Mouse (Mus musculus) midbrain, embryonic 11.5 days (tissue): ENCODE data around the gene Rpl23. TPM values are rescaled to one million over a fixed set of nuclear protein-coding genes. Genes with fewer than 3 reads are reported as not detected.
"Not testable (repeated sequence)": the region's sequence is repeated elsewhere in the genome, so short reads cannot be mapped to it uniquely, and the experiment has no call there.

Experiments used
- ATAC-seq: fragments of 200-750 bp; cut with Nextera tagmentation; 2 replicates; pipeline ENCODE4 v1.8.0; 2017; ENCODE audit warnings: moderate TSS enrichment, moderate library complexity; ENCODE audit not compliant: low FRiP score
- DNase-seq: peaks from one replicate; pipeline ENCODE4 v3.0.0; 2015; ENCODE audit warnings: low spot score; ENCODE audit errors: missing footprints
- H3K27ac ChIP-seq: fragments of 300-500 bp; sonication (generic); 2 replicates; pipeline ENCODE4 v1.5.1; 2014; ENCODE audit warnings: low read depth, low read length
- H3K27me3 ChIP-seq: fragments of 300-500 bp; sonication (generic); 2 replicates; pipeline ENCODE4 v1.6.1; 2014; ENCODE audit warnings: mild to moderate bottlenecking, low read length, moderate library complexity, mixed read lengths; ENCODE audit not compliant: control insufficient read depth, insufficient read depth
- H3K36me3 ChIP-seq: fragments of 300-500 bp; sonication (generic); 2 replicates; pipeline ENCODE4 v1.6.1; 2014; ENCODE audit warnings: mild to moderate bottlenecking, low read length, moderate library complexity, mixed read lengths; ENCODE audit not compliant: control insufficient read depth, insufficient read depth
- H3K4me1 ChIP-seq: fragments of 300-500 bp; sonication (generic); 2 replicates; pipeline ENCODE4 v1.6.1; 2014; ENCODE audit warnings: low read length; ENCODE audit not compliant: control insufficient read depth, insufficient read depth
- H3K4me2 ChIP-seq: fragments of 300-500 bp; sonication (generic); 2 replicates; pipeline ENCODE4 v1.6.1; 2014; ENCODE audit warnings: mild to moderate bottlenecking, moderate library complexity
- H3K4me3 ChIP-seq: fragments of 300-500 bp; sonication (generic); 2 replicates; pipeline ENCODE4 v1.5.1; 2014; ENCODE audit warnings: low read depth, low read length
- H3K9ac ChIP-seq: fragments of 300-500 bp; sonication (generic); 2 replicates; pipeline ENCODE4 v1.6.1; 2014; ENCODE audit warnings: low read length
- H3K9me3 ChIP-seq: fragments of 300-500 bp; sonication (generic); 2 replicates; pipeline ENCODE4 v1.6.1; 2016; ENCODE audit warnings: low read length; ENCODE audit not compliant: control insufficient read depth
- WGBS: fragments of 180-500 bp; shearing (Covaris S2); extraction: QIAGEN DNeasy Blood & Tissue Kit; methylation state at CpG from one replicate; pipeline ENCODE4 v1.1.7; 2014; 5-methylcytosine and 5-hydroxymethylcytosine counted together
- polyA plus RNA-seq: library from polyadenylated mRNA; unstranded; fragments of >200 nt; fragmentation: Nextera tagmentation; extraction: Ambion mirVana; gene quantifications from 2 replicates; pipeline ENCODE4 v1.2.1, GENCODE M21; 2014

Gene Rpl23
- polyA plus RNA-seq, 1 experiment from 2014 or later, result 443 TPM

DNA sequence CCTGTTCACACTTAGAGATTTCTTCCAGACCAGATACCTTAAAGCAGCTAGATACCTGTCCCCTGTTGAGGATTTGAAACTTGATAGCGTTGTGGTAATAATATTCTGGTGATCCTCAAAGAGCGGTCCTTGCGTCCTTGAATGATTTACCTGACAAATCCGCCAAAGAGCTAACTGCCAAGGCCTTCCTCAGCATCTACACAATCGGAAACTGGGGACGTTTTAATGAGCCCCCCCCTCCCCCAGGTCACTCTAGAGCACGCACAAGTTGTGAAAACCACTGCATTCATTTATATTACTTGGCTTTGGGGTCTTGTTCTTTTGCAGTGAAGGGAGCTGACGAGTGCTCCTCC lies 15.8 kb upstream of the Rpl23 start:
- no peak overlapping the region for H3K9ac ChIP-seq
- no peaks in the 10 kb centered on the region for H3K36me3 ChIP-seq
- WGBS, result 38% methylated on average over 8 of the region's 8 CpGs
- H3K27me3 ChIP-seq, result no peaks in the 10 kb centered on the region
- no peak for ATAC-seq
- H3K4me1 ChIP-seq, result peaks cover 16% of the 10 kb centered on the region
- no peaks in the 10 kb centered on the region for H3K9me3 ChIP-seq
- H3K4me2 ChIP-seq, result no peak overlapping the region; the same call in 1 of the 2 replicates
- no peak overlapping the region for H3K27ac ChIP-seq
- H3K4me3 ChIP-seq, result no peak overlapping the region
- DNase-seq, result peak; percentile 84

DNA sequence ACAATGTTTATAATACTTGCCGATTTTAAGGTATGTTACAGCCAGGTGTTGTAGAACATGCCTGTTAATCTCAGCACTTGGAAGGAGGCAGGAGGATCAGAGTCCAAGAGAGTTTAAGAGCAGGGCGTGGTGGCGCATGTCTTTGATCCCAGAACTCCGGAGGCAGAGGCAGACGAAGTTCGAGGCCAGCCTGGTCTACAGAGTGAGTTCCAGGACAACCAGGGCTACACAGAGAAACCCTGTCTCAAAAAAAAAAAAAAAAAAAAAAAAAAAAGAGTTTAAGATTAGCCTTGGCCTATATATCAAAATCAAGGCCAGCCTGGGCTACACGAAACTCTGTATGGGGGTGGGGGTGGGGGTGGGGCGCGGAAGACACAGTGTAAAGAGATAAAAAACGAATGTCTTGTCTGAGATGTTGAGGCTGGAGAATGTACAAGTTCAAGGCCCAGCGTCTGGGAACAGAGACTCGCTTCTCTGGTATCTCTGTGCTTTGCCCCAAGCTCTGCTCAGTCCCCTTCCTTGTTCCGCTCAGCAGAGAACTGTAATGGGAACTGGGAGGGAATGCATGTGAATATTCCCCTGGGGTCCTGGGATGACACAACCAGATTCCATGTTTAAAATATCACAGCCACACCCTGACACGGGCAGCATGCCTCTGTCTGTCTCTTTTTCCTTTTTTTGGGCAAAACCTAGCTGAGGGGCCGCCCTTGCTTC lies 15.3 kb upstream of the Rpl23 start:
- H3K4me2 ChIP-seq, result no peak overlapping the region
- no peak overlapping the region for H3K9ac ChIP-seq
- no peaks in the 10 kb centered on the region for H3K27me3 ChIP-seq
- H3K36me3 ChIP-seq, result no peaks in the 10 kb centered on the region
- H3K27ac ChIP-seq, result no peak overlapping the region
- no peak overlapping the region for H3K4me3 ChIP-seq
- ATAC-seq (no peak), DNase-seq (peak; percentile 82)
- WGBS, result 63% methylated on average over 15 of the region's 15 CpGs
- no peaks in the 10 kb centered on the region for H3K9me3 ChIP-seq
- H3K4me1 ChIP-seq, result peaks cover 16% of the 10 kb centered on the region

DNA sequence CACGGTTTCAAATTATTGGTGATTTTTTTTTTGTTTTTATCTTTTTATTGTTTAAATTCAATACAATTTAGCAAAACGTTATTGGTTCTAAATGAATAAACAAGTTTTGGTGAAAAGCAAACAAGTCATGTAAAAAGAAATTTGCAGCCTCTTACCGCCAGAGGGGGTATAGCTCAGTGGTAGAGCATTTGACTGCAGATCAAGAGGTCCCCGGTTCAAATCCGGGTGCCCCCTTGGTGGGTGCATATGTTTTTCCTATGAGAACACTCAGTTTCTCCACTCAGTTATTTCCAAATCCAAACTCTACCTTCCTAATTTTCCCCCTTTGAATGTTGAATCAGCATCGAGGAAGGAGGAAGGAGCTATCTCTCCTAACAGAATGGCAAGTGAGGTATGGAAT lies 14.7 kb upstream of the Rpl23 start:
- Histone ChIP-seq H3K27me3 (no peaks in the 10 kb centered on the region), H3K27ac (no peak overlapping the region), H3K4me1 (peaks cover 9% of the 10 kb centered on the region), H3K36me3 (no peaks in the 10 kb centered on the region), H3K4me3 (no peak overlapping the region), H3K9me3 (no peaks in the 10 kb centered on the region), H3K4me2 (no peak overlapping the region), H3K9ac (no peak overlapping the region)
- no peak for ATAC-seq
- DNase-seq, result peak; percentile 97
- WGBS, result 4% methylated on average over 6 of the region's 6 CpGs

DNA sequence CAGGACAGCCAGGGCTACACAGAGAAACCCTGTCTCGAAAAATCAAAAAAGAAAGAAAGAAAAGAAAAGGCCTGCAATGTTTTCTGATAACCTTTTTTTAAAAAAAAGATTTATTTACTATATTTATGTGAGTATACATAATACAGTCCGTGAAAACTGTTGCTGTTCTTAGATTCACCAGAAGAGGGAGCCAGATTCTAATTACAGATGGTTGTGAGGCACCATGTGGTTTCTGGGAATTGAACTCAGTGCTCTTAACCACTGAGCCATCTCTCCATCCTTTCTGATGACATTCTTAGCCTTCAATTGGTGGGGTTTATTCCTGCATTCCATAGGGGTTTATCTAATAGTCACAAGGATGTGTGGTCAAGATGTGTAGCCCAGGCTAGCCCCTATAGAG lies 10.9 kb upstream of the Rpl23 start:
- ATAC-seq (no peak), DNase-seq (peak; percentile 93)
- H3K27ac ChIP-seq, result no peak overlapping the region
- no peak overlapping the region for H3K4me3 ChIP-seq
- no peak overlapping the region for H3K4me2 ChIP-seq
- no peaks in the 10 kb centered on the region for H3K36me3 ChIP-seq
- WGBS, result 5% methylated on average over 2 of the region's 2 CpGs
- no peaks in the 10 kb centered on the region for H3K4me1 ChIP-seq
- H3K27me3 ChIP-seq, result no peaks in the 10 kb centered on the region
- no peaks in the 10 kb centered on the region for H3K9me3 ChIP-seq
- H3K9ac ChIP-seq, result no peak overlapping the region

DNA sequence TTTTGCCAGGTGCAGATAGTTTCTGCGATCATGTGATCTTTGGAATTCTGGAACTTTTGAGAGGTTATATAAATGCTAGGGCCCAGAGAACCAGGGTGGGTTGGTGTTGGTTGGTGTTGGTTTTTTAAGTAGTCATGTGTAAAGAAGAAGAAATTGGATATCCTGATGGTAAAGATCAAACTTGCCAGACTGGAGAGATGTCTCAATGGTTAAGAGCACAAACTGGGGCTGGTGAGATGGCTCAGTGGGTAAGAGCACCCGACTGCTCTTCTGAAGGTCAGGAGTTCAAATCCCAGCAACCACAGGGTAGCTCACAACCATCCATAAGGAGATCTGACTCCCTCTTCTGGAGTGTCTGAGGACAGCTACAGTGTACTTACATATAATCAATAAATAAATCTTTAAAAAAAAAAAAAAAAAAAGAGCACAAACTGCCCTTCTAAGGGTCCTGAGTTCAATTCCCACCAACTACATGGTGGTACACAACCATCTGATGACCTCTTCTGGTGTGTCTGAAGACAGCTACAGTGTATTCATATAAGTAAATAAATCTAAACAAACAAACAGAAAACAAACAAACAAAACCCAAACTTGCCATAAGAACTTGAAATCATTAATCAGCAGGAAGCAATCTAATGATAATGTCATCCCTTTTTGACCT lies 8.7 kb upstream of the Rpl23 start:
- WGBS, result 81% methylated on average over 2 of the region's 2 CpGs
- H3K36me3 ChIP-seq, H3K9me3 ChIP-seq, H3K4me3 ChIP-seq, ATAC-seq, H3K4me1 ChIP-seq, H3K27ac ChIP-seq, H3K4me2 ChIP-seq, H3K27me3 ChIP-seq, H3K9ac ChIP-seq: not testable (repeated sequence)
- DNase-seq, result peak; percentile 41

DNA sequence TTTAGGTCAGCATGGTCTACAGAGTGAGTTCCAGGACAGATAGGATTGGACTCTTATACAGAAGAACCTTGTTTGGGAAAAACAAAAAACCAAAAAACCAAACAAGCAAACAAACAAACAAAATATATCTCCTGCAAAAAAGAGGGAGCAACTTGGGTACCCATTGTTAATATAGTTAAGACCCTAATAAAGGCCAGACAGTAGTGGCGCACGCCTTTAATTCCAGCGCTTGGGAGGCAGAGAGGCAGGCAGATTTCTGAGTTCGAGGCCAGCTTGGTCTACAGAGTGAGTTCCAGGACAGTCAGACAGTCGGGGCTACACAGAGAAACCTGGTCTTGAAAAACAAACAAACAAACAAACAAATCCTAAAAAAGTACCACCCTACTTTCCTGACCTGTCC lies 7.5 kb upstream of the Rpl23 start:
- Histone ChIP-seq H3K36me3 (no peaks in the 10 kb centered on the region), H3K4me1 (no peaks in the 10 kb centered on the region)
- WGBS, result 86% methylated on average over 5 of the region's 5 CpGs

DNA sequence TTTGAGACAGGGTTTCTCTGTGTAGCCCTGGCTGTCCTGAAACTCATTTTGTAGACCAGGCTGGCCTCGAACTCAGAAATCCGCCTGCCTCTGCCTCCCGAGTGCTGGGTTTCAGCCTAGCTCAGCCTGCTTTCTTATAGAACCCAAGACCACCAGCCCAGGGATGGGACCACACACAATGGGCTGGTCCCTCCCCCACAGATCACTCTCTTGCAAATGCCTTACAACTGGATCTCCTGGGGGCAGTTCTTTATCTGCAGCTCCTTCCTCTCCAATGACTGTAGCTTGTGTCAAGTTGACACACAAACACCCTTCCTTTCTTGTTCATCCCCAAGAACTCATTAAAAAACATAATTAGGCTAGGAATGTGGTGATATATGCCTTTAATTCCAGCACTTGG lies 5.7 kb upstream of the Rpl23 start:
- DNase-seq (no peak), ATAC-seq (no peak)
- no peak overlapping the region for H3K9ac ChIP-seq
- no peaks in the 10 kb centered on the region for H3K4me1 ChIP-seq
- no peak overlapping the region for H3K27ac ChIP-seq
- 94% methylated on average over 3 of the region's 3 CpGs for WGBS
- H3K4me2 ChIP-seq, result no peak overlapping the region
- no peaks in the 10 kb centered on the region for H3K36me3 ChIP-seq
- no peaks in the 10 kb centered on the region for H3K27me3 ChIP-seq
- no peaks in the 10 kb centered on the region for H3K9me3 ChIP-seq
- H3K4me3 ChIP-seq, result no peak overlapping the region

More for the DNA sequence above, 7.5 kb upstream of the Rpl23 start:
- DNase-seq (peak; percentile 57), ATAC-seq (no peak)
- Histone ChIP-seq H3K4me2 (no peak overlapping the region), H3K27ac (no peak overlapping the region), H3K27me3 (no peaks in the 10 kb centered on the region), H3K9ac (no peak overlapping the region), H3K9me3 (no peaks in the 10 kb centered on the region), H3K4me3 (no peak overlapping the region)

DNA sequence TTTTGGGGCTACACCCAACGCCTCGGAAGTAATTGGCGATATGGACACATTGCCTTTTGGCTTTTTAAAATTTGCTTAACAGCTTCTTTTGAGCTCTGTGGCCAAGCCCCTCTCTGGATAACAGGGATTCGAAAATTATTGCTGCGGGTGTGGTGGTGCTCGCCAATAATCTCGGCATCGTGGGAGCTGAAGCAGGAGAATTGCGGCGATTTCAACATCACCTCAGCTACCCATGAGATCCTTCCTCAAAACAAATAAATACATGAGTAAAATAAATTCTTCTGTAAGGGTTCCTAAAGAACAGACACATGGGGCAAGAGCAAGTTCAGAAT lies 293 bp upstream of the Rpl23 start:
- Histone ChIP-seq H3K27ac (no peak overlapping the region; the same call in 1 of the 2 replicates), H3K27me3 (no peaks in the 10 kb centered on the region), H3K4me3 (peak overlapping the region; percentile 99), H3K9ac (peak overlapping the region; percentile 98), H3K36me3 (peaks cover 14% of the 10 kb centered on the region), H3K9me3 (no peaks in the 10 kb centered on the region), H3K4me1 (peaks cover 8% of the 10 kb centered on the region), H3K4me2 (peak overlapping the region; percentile 56)
- DNase-seq (no peak), ATAC-seq (no peak)
- WGBS, result under 1% methylated on average over 10 of the region's 10 CpGs

DNA sequence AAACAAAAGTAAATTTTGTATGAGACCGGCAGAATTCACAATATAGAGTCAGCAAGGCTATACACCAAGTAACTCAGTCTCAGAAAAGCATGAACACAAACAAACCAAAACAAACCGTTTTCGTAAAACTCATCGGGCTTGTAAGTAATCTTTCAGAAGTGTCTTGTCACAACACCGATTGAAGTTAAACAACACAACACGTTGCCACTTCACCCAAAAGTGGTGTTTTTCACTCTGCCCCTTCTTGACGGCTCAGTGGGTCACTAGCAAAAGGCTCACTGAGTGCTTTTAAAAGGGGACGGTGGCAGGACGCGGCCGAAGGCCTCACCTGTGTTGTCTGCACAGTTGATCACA lies 782 bp downstream of the Rpl23 start:
- H3K4me2 ChIP-seq, result peak overlapping the region; percentile 83
- no peak for DNase-seq

More for the DNA sequence above, 782 bp downstream of the Rpl23 start:
- whole genome bisulfite sequencing, result 3% methylated on average over 11 of the region's 11 CpGs
- H3K4me1 ChIP-seq, result peaks cover 8% of the 10 kb centered on the region
- no peak for ATAC-seq
- peak overlapping the region; percentile 98 for H3K9ac ChIP-seq
- H3K9me3 ChIP-seq, result no peaks in the 10 kb centered on the region
- peaks cover 20% of the 10 kb centered on the region for H3K36me3 ChIP-seq
- no peaks in the 10 kb centered on the region for H3K27me3 ChIP-seq
- peak overlapping the region; percentile 88; the same call in 1 of the 2 replicates for H3K27ac ChIP-seq
- H3K4me3 ChIP-seq, result peak overlapping the region; percentile 99
